Mouse (Mus musculus) ovary, adult 10 weeks (tissue): Measurements from ENCODE around the gene Gm5795. TPM values are rescaled to one million over a fixed set of nuclear protein-coding genes. Genes with fewer than 3 reads are reported as not detected.

ENCODE experiments used
- polyA plus RNA-seq: library from polyadenylated mRNA; stranded (reverse); fragments of 350-450 nt; fragmentation: Illumina TruSeq; extraction: RNeasy Lipid Tissue Mini Kit (QIAGEN cat#74804); gene quantifications from one replicate; pipeline ENCODE4 v1.2.3, GENCODE M21; 2014

Gene Gm5795
- not detected for polyA plus RNA-seq

DNA sequence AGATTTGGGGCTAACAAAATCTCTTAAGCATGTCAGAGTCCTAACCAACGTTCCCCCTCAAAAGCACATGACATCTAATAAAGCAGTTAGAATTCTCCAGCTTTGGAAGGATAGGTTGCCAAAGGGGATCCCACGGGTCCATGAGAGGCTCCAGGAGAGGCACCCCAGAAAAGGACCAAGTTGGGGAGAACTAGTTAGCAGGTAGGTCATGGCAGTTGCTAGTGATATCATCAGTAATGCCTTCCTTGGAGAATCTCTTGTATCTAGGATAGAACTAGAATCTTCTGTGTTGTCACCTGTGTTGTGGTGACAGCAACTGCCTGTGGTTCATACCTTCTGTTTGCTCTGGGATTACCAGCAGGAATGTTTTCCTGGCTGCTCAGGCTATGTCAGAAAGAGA is at the start of gene Gm5795:
Gene Gm5795, plus strand, starts transcription at position 301 of the 400 bp plus-strand sequence.

DNA sequence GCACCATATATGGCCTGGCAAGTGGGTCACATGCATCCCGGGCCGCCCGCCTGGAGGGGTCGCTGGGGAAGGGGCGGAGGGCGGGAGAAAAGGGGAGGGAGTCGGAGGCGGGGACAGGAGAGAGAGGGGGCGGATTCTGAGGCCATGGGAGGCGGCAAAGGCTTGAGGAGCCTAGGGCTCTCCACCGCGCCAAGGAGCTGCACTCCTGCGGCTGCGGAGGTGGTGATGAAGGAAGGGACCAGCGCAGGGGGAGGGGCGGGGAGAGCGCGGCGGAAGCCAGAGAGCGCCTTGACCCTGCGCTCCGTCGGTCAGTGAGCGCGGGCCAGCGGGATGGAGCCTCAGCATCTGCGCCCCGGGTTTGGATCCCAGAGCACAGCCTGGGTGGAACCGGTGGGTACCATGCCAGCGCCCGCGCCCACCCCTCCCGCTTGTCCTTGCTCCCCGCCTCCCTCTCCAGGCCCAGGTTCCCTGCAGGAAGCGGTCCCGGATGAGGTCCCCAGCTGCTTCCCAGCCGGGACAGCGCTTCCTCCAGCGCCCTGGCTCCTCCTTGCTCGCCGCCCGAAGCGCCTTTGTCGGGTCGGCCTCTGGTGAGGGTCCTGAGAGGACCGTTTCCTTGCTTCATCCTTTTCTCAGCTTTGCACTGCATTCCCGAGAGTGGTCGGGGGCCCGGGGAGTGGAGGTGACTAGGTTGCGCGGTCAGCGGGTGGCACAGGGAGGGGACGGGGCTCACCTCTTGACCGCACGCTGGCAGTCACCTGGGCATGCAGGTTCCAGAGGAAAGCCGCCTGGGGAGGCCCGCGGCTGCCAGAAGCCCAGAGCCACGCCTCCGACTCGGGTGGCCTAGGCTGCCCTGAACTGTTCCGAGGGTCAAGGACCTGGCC is 20.5 kb downstream of the Gm5795 start, which contains the start of gene D830030K20Rik:
Gene D830030K20Rik, plus strand, starts transcription at position 217 of the 881 bp plus-strand sequence.

Other genes with a start within 250 kb of the Gm5795 start
- gene Gm2888, start 158.3 kb upstream of the Gm5795 start, polyA plus RNA-seq: not detected
- 1.5 TPM for gene Gm2897, start 139.0 kb upstream of the Gm5795 start, polyA plus RNA-seq
- not detected for gene Gm10340, start 54.3 kb upstream of the Gm5795 start, polyA plus RNA-seq
- 0.63 TPM for gene D830030K20Rik, start 20.2 kb downstream of the Gm5795 start, polyA plus RNA-seq
- not detected for gene Gm2956, start 144.4 kb downstream of the Gm5795 start, polyA plus RNA-seq
- gene Gm10413, start 206.8 kb downstream of the Gm5795 start, polyA plus RNA-seq: not detected
- gene Gm10409, start 224.4 kb downstream of the Gm5795 start, polyA plus RNA-seq: not detected
- not detected for gene Gm3005, start 239.8 kb downstream of the Gm5795 start, polyA plus RNA-seq